Mouse (Mus musculus) spleen, adult 2 months (tissue): ENCODE measurements around the gene Slc5a10. TPM values are rescaled to one million over a fixed set of nuclear protein-coding genes. Genes with fewer than 3 reads are reported as not detected.
A peak's percentile ranks its signal among the peaks of the same experiment; 100 is the strongest.

Experiments used
- DNase-seq, 2 experiments: peaks; one replicate each; pipeline versions ENCODE4 v3.0.0 to v3.0.0-alpha.2; 2012 to 2021; ENCODE audit warnings: low spot score in 2 of 2, low read depth in 1 of 2
- H3K27ac ChIP-seq: fragments of 200-500 bp; 2 replicates; pipeline ENCODE4 v1.5.1; 2012; ENCODE audit warnings: low read length, inconsistent platforms; ENCODE audit not compliant: insufficient read depth
- H3K27me3 ChIP-seq: fragments of 200-500 bp; 2 replicates; pipeline ENCODE4 v1.6.1; 2012; ENCODE audit warnings: mild to moderate bottlenecking, moderate library complexity, low read length, inconsistent platforms; ENCODE audit not compliant: control insufficient read depth, insufficient read depth
- H3K36me3 ChIP-seq: fragments of 200-500 bp; 2 replicates; pipeline ENCODE4 v1.6.1; 2012; ENCODE audit warnings: mild to moderate bottlenecking, low read length, inconsistent platforms; ENCODE audit not compliant: control insufficient read depth, insufficient read depth
- H3K4me1 ChIP-seq: fragments of 200-500 bp; 2 replicates; pipeline ENCODE4 v1.6.1; 2011; ENCODE audit warnings: inconsistent platforms; ENCODE audit not compliant: control insufficient read depth, insufficient read depth, insufficient read length
- H3K4me3 ChIP-seq: fragments of 200-500 bp; 2 replicates; pipeline ENCODE4 v1.5.1; 2011; ENCODE audit warnings: mild to moderate bottlenecking, inconsistent platforms; ENCODE audit not compliant: insufficient read depth, insufficient read length; ENCODE audit errors: extremely low read depth
- CTCF ChIP-seq: fragments of 200-500 bp; IDR thresholded peaks from 2 replicates; pipeline ENCODE4 v1.5.1; 2011; ENCODE audit warnings: mild to moderate bottlenecking, inconsistent platforms; ENCODE audit not compliant: insufficient read depth, insufficient read length, insufficient replicate concordance; ENCODE audit errors: extremely low read depth
- POLR2A ChIP-seq: fragments of 200-500 bp; IDR thresholded peaks from 2 replicates; pipeline ENCODE4 v1.6.1; 2011; ENCODE audit warnings: low read depth, low read length, inconsistent platforms
- WGBS: fragments of 180-500 bp; shearing (Covaris S2); methylation state at CpG from one replicate; pipeline ENCODE4 v1.1.7; 2018; 5-methylcytosine and 5-hydroxymethylcytosine counted together
- polyA plus RNA-seq: library from polyadenylated mRNA; depleted of rRNA; stranded (reverse); fragments of >200 nt; gene quantifications from 2 replicates; pipeline ENCODE4 v1.2.3, GENCODE M21; 2012; rRNA removed

Slc5a10 gene
- polyA plus RNA-seq, result 0.06 TPM in 1 of 2 replicates, not detected in the other

DNA sequence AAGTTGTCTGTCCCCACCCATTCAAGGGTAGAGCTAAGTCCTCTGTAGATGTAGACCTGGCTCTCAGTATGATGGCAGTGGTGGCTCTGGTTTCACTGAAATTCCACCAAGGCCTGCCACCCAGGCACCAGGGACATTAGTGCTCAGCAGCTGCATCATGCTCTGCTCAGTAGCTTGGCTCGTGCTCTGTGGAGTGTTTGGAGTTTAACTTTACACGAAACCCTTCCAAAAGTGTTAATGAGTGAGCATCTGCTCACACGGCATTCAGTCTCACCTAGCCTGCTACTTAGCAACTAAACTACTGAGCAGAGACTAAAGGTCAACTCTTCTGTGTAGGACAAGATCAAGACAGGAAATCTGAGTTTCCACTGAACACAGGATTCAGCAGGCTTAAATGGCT is at the start of gene Slc5a10:
Gene Slc5a10, minus strand, starts transcription at position 191 of the 400 bp plus-strand sequence.
- H3K4me1 ChIP-seq, result no peaks in the 10 kb centered on the region
- H3K27ac ChIP-seq, result no peak within 1 kb of the TSS
- no peaks in the 10 kb centered on the region for H3K36me3 ChIP-seq
- H3K4me3 ChIP-seq, result no peak within 1 kb of the TSS
- H3K27me3 ChIP-seq, result no peaks in the 10 kb centered on the region
- WGBS, result 86% methylated on average over 3 of the region's 3 CpGs
- no peak for DNase-seq
- TF ChIP-seq POLR2A, result no peak
- TF ChIP-seq CTCF, result no peak

DNA sequence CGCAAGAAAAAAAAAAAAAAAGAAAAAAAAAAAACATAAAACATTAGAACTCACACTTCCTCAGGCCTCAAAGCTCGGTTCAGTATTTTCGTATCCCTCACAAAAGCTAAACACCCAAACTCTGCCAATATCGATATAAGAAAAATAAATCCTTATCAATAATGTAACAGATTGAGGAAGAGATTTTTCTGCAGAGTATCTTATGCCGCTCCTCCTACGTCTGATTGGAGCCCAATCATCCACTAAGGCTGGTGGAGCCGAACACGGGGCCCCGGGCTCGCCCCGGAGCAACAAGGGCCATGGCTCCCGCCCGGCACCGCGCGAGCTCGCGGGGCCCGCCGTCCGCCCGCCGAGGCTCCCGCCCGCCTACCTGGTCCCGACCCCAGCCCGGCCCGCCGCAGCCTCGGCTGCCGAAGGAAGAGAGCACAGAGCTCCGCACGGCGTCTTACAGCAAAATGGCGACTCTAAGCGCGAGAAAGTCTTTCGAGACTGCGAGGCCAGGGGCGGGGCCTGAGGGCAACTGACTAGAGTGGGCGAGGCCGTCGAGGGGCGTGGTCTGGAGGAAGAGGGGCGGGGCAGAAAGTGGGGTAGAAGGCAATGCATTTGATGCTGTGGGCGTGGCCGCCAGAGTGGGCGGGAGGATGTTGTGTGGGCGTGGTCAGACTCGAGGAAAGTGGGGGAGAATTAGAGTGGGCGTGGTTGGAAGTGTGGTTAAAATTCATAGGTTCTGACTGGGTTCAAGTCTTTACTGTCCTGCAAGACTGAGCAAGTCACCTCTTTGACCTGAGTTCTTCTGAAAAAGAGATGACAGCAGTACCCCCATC is 41.2 kb upstream of the Slc5a10 start, which contains the start of gene Prpsap2:
Gene Prpsap2, minus strand, starts transcription at position 505 of the 824 bp plus-strand sequence.
- under 1% methylated on average over 51 of the region's 51 CpGs for WGBS
- H3K27ac ChIP-seq, result peak within 1 kb of the TSS; percentile 87
- DNase-seq, result peak; percentile 95 to 100
- no peaks in the 10 kb centered on the region for H3K27me3 ChIP-seq
- peaks cover 4% of the 10 kb centered on the region for H3K4me1 ChIP-seq
- peak within 1 kb of the TSS; percentile 70 for H3K4me3 ChIP-seq
- TF ChIP-seq CTCF, result no peak
- peak; percentile 65 for TF ChIP-seq POLR2A
- 0 out of 2 replicates have a peak, but pooled peaks cover 4% of the 10 kb centered on the region for H3K36me3 ChIP-seq

DNA sequence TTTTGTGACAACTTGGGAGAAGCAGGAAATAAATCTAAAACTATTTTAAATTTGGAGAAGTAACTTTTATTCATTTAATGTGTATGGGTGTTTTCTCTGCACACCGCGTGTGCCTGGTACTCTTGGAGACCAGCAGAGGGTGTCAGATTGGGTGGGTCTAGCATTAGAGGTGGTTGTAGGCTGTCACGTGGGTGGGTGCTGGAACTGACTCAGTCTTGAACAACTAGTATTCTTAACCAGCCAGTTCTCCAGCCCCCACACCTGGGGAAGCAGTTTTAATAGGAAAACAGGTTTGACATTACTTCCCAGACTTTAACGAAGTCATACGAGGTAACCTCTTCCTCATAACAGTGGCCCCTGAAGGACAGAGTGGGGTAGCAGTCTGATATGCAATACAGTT is 39.9 kb upstream of the Slc5a10 start:
- no peak for TF ChIP-seq POLR2A
- TF ChIP-seq CTCF, result no peak
- Histone ChIP-seq H3K4me1 (peaks cover 4% of the 10 kb centered on the region), H3K4me3 (no peak overlapping the region), H3K27ac (no peak overlapping the region), H3K36me3 (peaks cover 5% of the 10 kb centered on the region; the same call in 1 of the 2 replicates), H3K27me3 (no peaks in the 10 kb centered on the region)
- peak in 1 of 2 experiments; percentile 29 for DNase-seq
- 16% methylated on average over 5 of the region's 5 CpGs for WGBS

DNA sequence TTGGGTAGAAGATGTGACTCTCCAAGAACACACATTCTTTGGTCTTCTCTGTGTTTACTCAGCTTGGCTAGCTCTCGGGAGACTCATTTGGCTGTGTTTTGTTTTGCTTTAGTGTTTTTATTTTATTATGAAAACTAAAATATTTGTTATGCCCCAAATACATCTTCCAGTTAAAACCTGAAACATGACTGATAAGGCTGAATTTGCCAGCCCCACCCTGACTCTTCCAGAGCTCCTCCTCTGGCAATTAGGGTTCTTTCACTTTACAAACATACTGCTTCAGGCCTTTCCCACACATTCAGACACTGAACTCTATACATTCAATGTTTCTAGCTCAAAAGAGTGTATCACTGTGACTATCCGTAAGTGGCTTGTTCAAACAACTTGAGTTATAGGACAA is 36.5 kb upstream of the Slc5a10 start:
- Histone ChIP-seq H3K4me3 (no peak overlapping the region), H3K36me3 (peaks cover 21% of the 10 kb centered on the region), H3K27me3 (no peaks in the 10 kb centered on the region), H3K27ac (no peak overlapping the region), H3K4me1 (peaks cover 4% of the 10 kb centered on the region)
- WGBS, result 90% methylated on average over 2 of the region's 2 CpGs
- DNase-seq, result no peak
- TF ChIP-seq CTCF (no peak), POLR2A (no peak)

DNA sequence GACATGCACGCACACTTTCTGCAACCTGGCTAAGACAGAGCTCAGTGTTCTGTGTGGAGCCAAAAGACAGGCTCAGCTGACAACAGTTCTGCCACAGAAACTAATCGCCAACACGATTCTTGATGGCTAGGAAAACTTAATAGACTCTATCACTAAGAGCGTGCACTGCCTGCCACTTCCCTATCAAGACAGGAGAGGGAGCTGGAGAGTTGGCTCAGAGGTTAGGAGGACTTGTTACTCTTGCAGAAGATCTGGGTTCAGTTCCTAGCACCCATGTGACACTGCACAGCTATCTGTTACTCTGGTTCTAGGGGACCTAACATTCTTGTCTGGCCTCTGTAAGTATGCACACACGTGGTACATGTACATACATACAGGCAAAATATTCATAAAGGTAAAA is 31.0 kb upstream of the Slc5a10 start:
- 82% methylated on average over 5 of the region's 5 CpGs for WGBS

DNA sequence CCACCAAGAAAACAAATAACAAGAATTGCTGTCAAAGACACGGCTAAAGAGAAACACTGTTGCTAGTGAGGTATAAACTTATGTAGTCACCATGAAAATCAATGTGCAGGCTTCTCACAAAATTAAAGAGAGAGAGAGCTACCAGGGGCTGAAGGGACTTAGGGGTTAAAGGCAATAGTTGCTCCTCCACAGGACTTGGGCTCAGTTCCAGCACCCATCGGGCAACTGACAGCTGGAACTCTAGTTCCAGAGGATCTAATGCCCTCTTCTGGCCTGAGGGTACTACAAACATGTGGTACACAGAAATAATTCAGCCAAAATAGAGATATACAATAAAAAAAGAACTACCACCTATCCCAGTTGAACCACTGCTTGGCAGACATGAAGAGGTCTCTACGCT is 26.5 kb upstream of the Slc5a10 start:
- DNase-seq, result no peak
- TF ChIP-seq POLR2A, result no peak
- no peak for TF ChIP-seq CTCF
- WGBS, result 81% methylated on average over 3 of the region's 3 CpGs
- Histone ChIP-seq H3K4me3 (no peak overlapping the region), H3K4me1 (no peaks in the 10 kb centered on the region), H3K36me3 (peaks cover 32% of the 10 kb centered on the region), H3K27me3 (no peaks in the 10 kb centered on the region), H3K27ac (no peak overlapping the region)

More for the DNA sequence above, 31.0 kb upstream of the Slc5a10 start:
- peak in 1 of 2 experiments; percentile 10 for DNase-seq
- TF ChIP-seq CTCF, result no peak
- TF ChIP-seq POLR2A, result no peak
- Histone ChIP-seq H3K27me3 (no peaks in the 10 kb centered on the region), H3K4me3 (no peak overlapping the region), H3K4me1 (no peaks in the 10 kb centered on the region), H3K36me3 (peaks cover 36% of the 10 kb centered on the region), H3K27ac (no peak overlapping the region)

DNA sequence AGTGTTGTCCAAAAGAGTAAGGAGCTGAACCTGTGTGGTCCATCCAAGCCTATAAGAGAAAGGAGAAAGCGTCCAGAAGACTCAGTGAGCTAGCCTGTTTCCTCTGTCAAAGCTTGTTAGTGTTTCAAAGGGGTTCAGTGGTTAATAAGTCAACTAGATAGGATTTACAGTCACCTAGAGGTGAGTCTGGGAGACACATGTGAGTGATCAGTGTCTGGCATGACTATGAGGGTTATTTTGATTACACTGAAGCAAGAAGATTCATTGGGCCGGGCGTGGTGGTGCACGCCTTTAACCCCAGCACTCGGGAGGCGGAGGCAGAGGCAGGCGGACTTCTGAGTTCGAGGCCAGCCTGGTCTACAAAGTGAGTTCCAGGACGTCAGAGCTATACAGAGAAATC is 25.2 kb upstream of the Slc5a10 start:
- no peak for TF ChIP-seq CTCF
- no peak for TF ChIP-seq POLR2A
- 91% methylated on average over 9 of the region's 9 CpGs for WGBS
- peaks cover 36% of the 10 kb centered on the region for H3K36me3 ChIP-seq
- DNase-seq, result no peak
- no peak overlapping the region for H3K27ac ChIP-seq
- no peaks in the 10 kb centered on the region for H3K27me3 ChIP-seq
- no peak overlapping the region for H3K4me3 ChIP-seq
- H3K4me1 ChIP-seq, result no peaks in the 10 kb centered on the region
